Mouse (Mus musculus) CH12.LX (cell line): ENCODE results near the gene BC067074. TPM values are rescaled to one million over a fixed set of nuclear protein-coding genes. Genes with fewer than 3 reads are reported as not detected.

Source experiments
- DNase-seq: peaks from one replicate; pipeline ENCODE4 v3.0.0-alpha.2; 2013; ENCODE audit errors: extremely low read depth
- H3K27ac ChIP-seq: 2 replicates; pipeline ENCODE4 v1.5.1; 2012; ENCODE audit warnings: low read depth, mild to moderate bottlenecking, control low read depth, moderate library complexity; ENCODE audit not compliant: insufficient read depth
- H3K27me3 ChIP-seq: replicated peaks from 2 replicates; pipeline ENCODE3; 2012; ENCODE audit warnings: inconsistent platforms
- H3K36me3 ChIP-seq, 2 experiments: replicated peaks in 1 of 2; 2 replicates each; pipeline versions ENCODE3 to v1.6.1; 2012; ENCODE audit warnings: inconsistent platforms in 1 of 2, low read length in 1 of 2, mild to moderate bottlenecking in 1 of 2, mixed read lengths in 1 of 2, moderate library complexity in 1 of 2; ENCODE audit not compliant: control insufficient read depth in 1 of 2, insufficient read depth in 1 of 2
- H3K4me1 ChIP-seq, 2 experiments: 2 replicates each; pipeline ENCODE4 v1.6.1; 2012; ENCODE audit warnings: inconsistent platforms in 1 of 2, moderate library complexity in 1 of 2; ENCODE audit not compliant: insufficient read depth in 2 of 2, control insufficient read depth in 1 of 2
- H3K4me2 ChIP-seq: 2 replicates; pipeline ENCODE4 v1.6.1; 2012; ENCODE audit warnings: low read depth, mild to moderate bottlenecking, control low read depth; ENCODE audit not compliant: poor library complexity, insufficient read depth, severe bottlenecking
- H3K4me3 ChIP-seq, 3 experiments: fragments of 150-350 bp in 1 of 3; sonication (generic) in 1 of 3; replicated peaks in 1 of 3; 2 replicates each; pipeline versions ENCODE3 to v1.5.1; 2011 to 2012; ENCODE audit warnings: low read depth in 2 of 3, low read length in 2 of 3, mild to moderate bottlenecking in 2 of 3, moderate library complexity in 2 of 3, control low read depth in 1 of 3, improper control_type of control experiment in 1 of 3, inconsistent platforms in 1 of 3, mixed read lengths in 1 of 3; ENCODE audit not compliant: poor library complexity in 1 of 3
- H3K79me2 ChIP-seq: replicated peaks from 2 replicates; pipeline ENCODE4 v1.6.1; 2012; ENCODE audit warnings: mild to moderate bottlenecking, moderate library complexity; ENCODE audit not compliant: control insufficient read depth, poor library complexity, insufficient read depth, severe bottlenecking; ENCODE audit errors: extremely low read depth
- H3K9ac ChIP-seq: 2 replicates; pipeline ENCODE4 v1.6.1; 2012; ENCODE audit warnings: low read depth, mild to moderate bottlenecking, control low read depth, moderate library complexity; ENCODE audit not compliant: insufficient read depth
- H3K9me3 ChIP-seq: replicated peaks from 2 replicates; pipeline ENCODE3; 2012; ENCODE audit warnings: low read length, inconsistent platforms, mixed read lengths
- E2F4 ChIP-seq: IDR thresholded peaks from 2 replicates; pipeline ENCODE4 v1.6.1; 2011; ENCODE audit warnings: low read depth, low read length, improper control_type of control experiment; ENCODE audit not compliant: insufficient replicate concordance
- EP300 ChIP-seq: IDR thresholded peaks from 2 replicates; pipeline ENCODE4 v1.6.1; 2011; ENCODE audit warnings: low read length, improper control_type of control experiment
- IRF4 ChIP-seq: IDR thresholded peaks from 2 replicates; pipeline ENCODE4 v1.6.1; 2014; ENCODE audit warnings: low read depth, mild to moderate bottlenecking, inconsistent platforms, low read length, improper control_type of control experiment
- MAFK ChIP-seq: IDR thresholded peaks from 2 replicates; pipeline ENCODE4 v1.6.1; 2011; ENCODE audit warnings: low read length, improper control_type of control experiment; ENCODE audit not compliant: insufficient replicate concordance
- MYC ChIP-seq: IDR thresholded peaks from 2 replicates; pipeline ENCODE4 v1.6.1; 2011; ENCODE audit warnings: low read depth, mild to moderate bottlenecking, improper control_type of control experiment, low read length
- NELFE ChIP-seq: IDR thresholded peaks from 2 replicates; pipeline ENCODE4 v1.6.1; 2011; ENCODE audit warnings: low read depth, low read length, improper control_type of control experiment
- NRF1 ChIP-seq: IDR thresholded peaks from 2 replicates; pipeline ENCODE4 v1.6.1; 2014; ENCODE audit warnings: low read depth, mild to moderate bottlenecking, inconsistent platforms, low read length, improper control_type of control experiment, moderate library complexity
- PAX5 ChIP-seq: IDR thresholded peaks from 2 replicates; pipeline ENCODE4 v1.6.1; 2012; ENCODE audit warnings: low read length, inconsistent platforms, mixed read lengths
- RCOR1 ChIP-seq: conservative IDR thresholded peaks from 2 replicates; pipeline ENCODE4 v1.6.1; 2012; ENCODE audit warnings: low read depth, mild to moderate bottlenecking, inconsistent platforms, low read length, improper control_type of control experiment
- SMC3 ChIP-seq: IDR thresholded peaks from 2 replicates; pipeline ENCODE4 v1.6.1; 2011; ENCODE audit warnings: low read depth, low read length, improper control_type of control experiment
- TCF12 ChIP-seq: IDR thresholded peaks from 2 replicates; pipeline ENCODE4 v1.6.1; 2014; ENCODE audit warnings: low read depth, mild to moderate bottlenecking, inconsistent platforms, low read length, improper control_type of control experiment
- UBTF ChIP-seq: IDR thresholded peaks from 2 replicates; pipeline ENCODE4 v1.6.1; 2012; ENCODE audit warnings: low read depth, mild to moderate bottlenecking, inconsistent platforms, low read length, improper control_type of control experiment, moderate library complexity
- USF1 ChIP-seq: IDR thresholded peaks from 2 replicates; pipeline ENCODE4 v1.6.1; 2014; ENCODE audit warnings: low read depth, mild to moderate bottlenecking, inconsistent platforms, low read length, improper control_type of control experiment
- USF2 ChIP-seq: conservative IDR thresholded peaks from 2 replicates; pipeline ENCODE4 v1.6.1; 2011; ENCODE audit warnings: low read depth, low read length, improper control_type of control experiment
- ZMIZ1 ChIP-seq: IDR thresholded peaks from 2 replicates; pipeline ENCODE4 v1.6.1; 2012; ENCODE audit warnings: low read depth, mild to moderate bottlenecking, inconsistent platforms, low read length, improper control_type of control experiment
- dilution Hi-C: fragments of 300-500 bp; cut with MboI; formaldehyde crosslinking; loops from 2 replicates; pipeline ENCODE4 v1.14.3; 2020; ENCODE audit warnings: low sequenced_read_pairs; ENCODE audit not compliant: extremely low pct_unique_long_range_greater_than_20kb, extremely low pct_ligation_motif_present
- in situ Hi-C: fragments of 300-500 bp; cut with MboI; formaldehyde crosslinking; loops from 3 replicates; pipeline ENCODE4 v1.14.3; 2019; ENCODE audit warnings: low sequenced_read_pairs, low pct_ligation_motif_present, low pct_unique_long_range_greater_than_20kb, mixed read lengths
- polyA plus RNA-seq: library from polyadenylated mRNA; unstranded; fragments of >175 nt; gene quantifications from 2 replicates; pipeline ENCODE4 v1.2.1, GENCODE M21; 2012; ENCODE audit warnings: low read depth; ENCODE audit not compliant: insufficient read length
- total RNA-seq, 2 experiments: library from RNA; depleted of rRNA; stranded (reverse); fragments of 300-350 nt in 1 of 2; fragments of >200 nt in 1 of 2; gene quantifications; 2 replicates each; pipeline ENCODE4 v1.2.3; 2012 to 2014

Gene BC067074
- total and polyA plus RNA-seq, 3 experiments: 0.93 TPM; not detected in 2

DNA sequence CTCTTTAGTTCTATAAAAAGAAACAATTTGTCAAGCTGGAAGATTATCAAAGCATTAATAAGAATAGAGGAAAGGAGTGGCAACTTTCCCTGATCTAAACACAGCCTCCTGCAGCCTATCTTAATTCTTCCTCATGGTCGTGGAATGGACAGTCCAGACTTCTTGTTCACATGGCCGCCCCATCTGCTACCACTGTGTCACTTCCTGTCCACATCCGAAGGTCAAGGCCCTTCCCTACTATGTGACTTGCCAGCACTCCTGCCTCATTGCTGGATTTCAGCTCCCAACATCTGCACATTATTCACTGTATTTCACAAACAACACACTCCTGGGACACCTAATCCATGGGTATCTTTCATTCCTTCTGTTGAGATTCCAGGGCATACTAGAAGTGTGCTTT lies 128.5 kb downstream of the BC067074 start:
- in situ Hi-C loops: no loop called here
- no peak overlapping the region for H3K4me3 ChIP-seq

DNA sequence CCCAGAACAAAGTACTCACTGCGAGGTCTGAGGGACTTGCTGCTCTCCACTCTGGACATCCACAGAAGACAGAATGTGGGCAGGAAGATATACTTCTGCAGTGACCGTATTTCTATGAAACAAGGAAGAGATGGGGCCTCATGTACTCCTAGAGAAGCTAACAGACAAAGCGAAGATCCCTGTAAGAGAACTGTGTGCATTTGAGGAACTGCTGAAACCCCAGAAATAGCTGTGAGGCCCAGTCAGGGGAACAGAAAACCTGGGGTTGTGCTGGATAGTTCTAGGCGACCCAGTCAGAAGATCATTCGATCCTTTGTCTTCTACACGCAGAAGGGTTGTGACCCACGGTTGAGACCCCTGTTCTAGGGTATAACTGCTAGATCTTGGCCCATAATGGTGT lies 130.9 kb downstream of the BC067074 start:
- H3K9me3 ChIP-seq: no peaks in the 10 kb centered on the region
- peaks cover 0 to 20% of the 10 kb centered on the region in 2 experiments; a peak in 2 of 4 replicates for H3K4me1 ChIP-seq
- no peak overlapping the region for H3K9ac ChIP-seq
- in situ Hi-C loops (no loop called here), dilution Hi-C loops (no loop called here)
- no peaks in the 10 kb centered on the region for H3K36me3 ChIP-seq
- H3K4me3 ChIP-seq: no peak overlapping the region
- peak; percentile 21 for DNase-seq
- no peak for TF ChIP-seq PAX5
- no peak for TF ChIP-seq IRF4
- no peak for TF ChIP-seq MAFK
- TF ChIP-seq USF1: no peak
- no peak for TF ChIP-seq NELFE
- TF ChIP-seq USF2: no peak
- TF ChIP-seq EP300: no peak
- TF ChIP-seq MYC: no peak
- TF ChIP-seq RCOR1: no peak
- no peak for TF ChIP-seq UBTF
- no peak overlapping the region for H3K27ac ChIP-seq
- H3K4me2 ChIP-seq: no peak overlapping the region
- no peaks in the 10 kb centered on the region for H3K27me3 ChIP-seq
- no peaks in the 10 kb centered on the region for H3K79me2 ChIP-seq

More for the DNA sequence above, 128.5 kb downstream of the BC067074 start:
- no peaks in the 10 kb centered on the region for H3K79me2 ChIP-seq
- no peak for TF ChIP-seq RCOR1
- no peak for TF ChIP-seq MYC
- TF ChIP-seq SMC3: no peak
- TF ChIP-seq E2F4: no peak
- TF ChIP-seq NRF1: no peak
- no peak for TF ChIP-seq MAFK
- H3K36me3 ChIP-seq: no peaks in the 10 kb centered on the region
- dilution Hi-C loops: no loop called here
- no peak overlapping the region for H3K4me2 ChIP-seq
- no peak overlapping the region for H3K27ac ChIP-seq
- H3K27me3 ChIP-seq: no peaks in the 10 kb centered on the region
- peaks cover 0 to 18% of the 10 kb centered on the region in 2 experiments; a peak in 2 of 4 replicates for H3K4me1 ChIP-seq
- no peaks in the 10 kb centered on the region for H3K9me3 ChIP-seq
- no peak overlapping the region for H3K9ac ChIP-seq
- no peak for DNase-seq

DNA sequence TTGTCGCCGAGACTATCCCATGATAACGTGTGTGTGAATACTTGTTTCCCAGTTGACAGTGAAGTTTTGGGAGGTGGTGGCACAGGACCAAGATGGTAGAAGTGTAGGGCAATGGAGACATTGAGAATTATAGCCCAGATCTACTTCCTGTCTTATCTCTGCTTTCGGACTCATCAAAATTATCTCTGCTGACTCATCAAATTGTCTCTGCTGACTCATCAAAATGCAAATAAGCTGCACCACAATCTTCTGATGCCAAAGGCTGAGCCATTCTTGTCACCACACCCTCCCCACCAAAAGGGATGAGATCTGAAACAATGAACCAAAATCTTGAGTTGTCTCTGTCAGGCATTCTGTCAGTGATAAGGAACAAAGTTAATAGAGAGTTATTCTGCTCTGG lies 132.9 kb downstream of the BC067074 start:
- Histone ChIP-seq H3K36me3 (no peaks in the 10 kb centered on the region), H3K27ac (no peak overlapping the region), H3K79me2 (no peaks in the 10 kb centered on the region), H3K4me2 (no peak overlapping the region), H3K9me3 (peaks cover 1% of the 10 kb centered on the region), H3K4me3 (no peak overlapping the region), H3K9ac (no peak overlapping the region), H3K4me1 (peaks cover 0 to 20% of the 10 kb centered on the region in 2 experiments; a peak in 2 of 4 replicates), H3K27me3 (no peaks in the 10 kb centered on the region)
- in situ Hi-C loops (no loop called here), dilution Hi-C loops (no loop called here)
- DNase-seq: peak; percentile 24
- peak; percentile 99 for TF ChIP-seq MAFK
- TF ChIP-seq ZMIZ1: no peak
- no peak for TF ChIP-seq TCF12

Other genes starting within 250 kb of the BC067074 start
- gene Gpx8, start 246.7 kb upstream of the BC067074 start, total RNA-seq (2012; rRNA removed): not detected in 2 replicates
- gene Gpx8, start 246.7 kb upstream of the BC067074 start, total RNA-seq (2014; rRNA removed): not detected in 2 replicates
- gene Gpx8, start 246.7 kb upstream of the BC067074 start, polyA plus RNA-seq: not detected in 2 replicates
- not detected in 2 replicates for gene Gzma, start 192.2 kb upstream of the BC067074 start, total RNA-seq (2012; rRNA removed)
- gene Gzma, start 192.2 kb upstream of the BC067074 start, total RNA-seq (2014; rRNA removed): not detected in 2 replicates
- gene Gzma, start 192.2 kb upstream of the BC067074 start, polyA plus RNA-seq: not detected in 2 replicates
- 0.13 TPM in 1 of 2 replicates, not detected in the other for gene Esm1, start 83.5 kb upstream of the BC067074 start, total RNA-seq (2012; rRNA removed)
- not detected in 2 replicates for gene Esm1, start 83.5 kb upstream of the BC067074 start, total RNA-seq (2014; rRNA removed)
- not detected in 2 replicates for gene Esm1, start 83.5 kb upstream of the BC067074 start, polyA plus RNA-seq
- gene Gzmk, start 67.3 kb upstream of the BC067074 start, total RNA-seq (2012; rRNA removed): not detected in 2 replicates
- not detected in 2 replicates for gene Gzmk, start 67.3 kb upstream of the BC067074 start, total RNA-seq (2014; rRNA removed)
- not detected in 2 replicates for gene Gzmk, start 67.3 kb upstream of the BC067074 start, polyA plus RNA-seq